Mouse (Mus musculus): Measurements from ENCODE around the gene Dop1b. TPM values are rescaled to one million over a fixed set of nuclear protein-coding genes. Genes with fewer than 3 reads are reported as not detected.

Gene Dop1b
- polyA plus RNA-seq, 1 experiment = 16.9 TPM

DNA sequence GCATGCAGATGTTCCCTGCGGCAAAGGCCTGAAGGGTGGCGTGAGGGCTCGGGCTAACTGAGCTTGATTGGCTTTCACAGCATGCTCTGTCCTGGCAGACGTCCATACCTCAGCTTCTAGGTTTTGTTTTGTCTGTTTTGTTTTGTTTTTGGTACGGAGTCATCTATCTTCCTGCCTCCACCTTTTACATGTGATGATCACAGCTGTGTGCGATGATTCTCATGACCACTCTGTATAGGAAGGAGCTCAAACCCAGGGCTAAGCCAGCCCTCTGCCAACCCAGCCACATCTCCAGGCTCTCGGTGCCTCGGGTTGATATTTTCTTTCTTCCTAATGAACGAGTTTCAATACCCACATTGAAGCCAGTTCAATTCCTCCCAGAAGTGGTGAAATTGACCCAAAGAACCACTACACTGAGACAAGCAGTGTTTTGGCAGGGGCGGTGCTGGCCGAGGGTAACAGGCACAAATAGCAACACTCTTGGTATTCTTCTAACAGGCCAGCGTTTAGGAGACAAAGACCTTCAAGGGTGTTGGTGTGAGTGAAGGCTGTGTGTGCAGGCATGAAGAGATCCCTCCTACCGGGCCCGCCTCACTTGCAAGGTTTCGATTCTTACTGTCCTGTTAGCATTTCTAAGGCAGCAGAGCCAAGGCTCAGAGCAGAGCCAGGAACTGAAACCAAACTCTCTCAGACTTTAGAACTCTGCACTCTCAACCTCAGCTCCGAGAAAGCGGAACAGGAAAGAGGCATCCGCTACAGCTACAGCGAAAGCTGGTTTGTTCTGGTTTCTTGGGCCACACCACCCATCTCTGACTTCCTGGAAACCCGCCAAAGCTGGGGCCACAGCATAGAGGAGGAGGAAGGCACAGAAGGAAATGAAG, 104.4 kb downstream of the Dop1b start:
- peak overlapping the region; percentile 99 for H3K27ac ChIP-seq (ENCODE audit: insufficient read depth, low read length)

DNA sequence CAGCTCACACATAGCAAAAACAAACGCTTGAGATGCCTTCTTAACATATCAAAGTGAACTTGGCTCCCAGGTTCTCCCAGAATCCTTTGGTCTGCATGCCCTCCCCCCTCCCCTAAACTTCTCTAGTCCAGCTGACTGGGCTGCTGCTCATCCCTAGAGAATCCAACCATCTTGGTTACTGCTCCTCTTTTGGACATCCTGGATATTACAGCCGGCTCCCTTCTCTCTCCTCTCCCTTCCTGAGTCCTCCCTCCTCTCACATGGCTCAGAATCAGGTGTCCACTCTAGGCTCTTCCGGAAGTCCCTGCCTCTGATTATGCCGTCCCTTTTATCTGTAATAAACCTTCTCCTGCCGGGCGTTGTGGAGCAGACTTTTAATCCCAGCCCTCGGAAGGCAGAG, 105.2 kb downstream of the Dop1b start:
- Histone ChIP-seq H3K27ac (ENCODE audit: insufficient read depth, low read length) (peak overlapping the region; percentile 99), H3K4me3 (ENCODE audit: low read depth, low read length) (peak overlapping the region; percentile 33; the same call in 1 of the 2 replicates), H3K9ac (ENCODE audit: low read depth, poor library complexity, severe bottlenecking) (peak overlapping the region; percentile 53), H3K27me3 (ENCODE audit: control insufficient read depth, insufficient read depth, low read length, poor library complexity, severe bottlenecking) (no peaks in the 10 kb centered on the region), H3K4me1 (ENCODE audit: control insufficient read depth, insufficient read depth, low read length) (peaks cover 3% of the 10 kb centered on the region), H3K9me3 (replicated peaks; ENCODE audit: control insufficient read depth, insufficient read depth, low read length, poor library complexity, severe bottlenecking) (no peaks in the 10 kb centered on the region), H3K36me3 (ENCODE audit: control insufficient read depth, insufficient read depth, low read length, poor library complexity, severe bottlenecking) (no peaks in the 10 kb centered on the region)
- TF ChIP-seq CTCF (IDR thresholded peaks at IDR 0.05; ENCODE audit: low read depth, low read length) (no peak), EP300 (IDR thresholded peaks at IDR 0.05; ENCODE audit: insufficient read depth, low read depth, low read length) (no peak), POLR2A (IDR thresholded peaks at IDR 0.05; ENCODE audit: insufficient read depth, low read length) (no peak)

More for the DNA sequence above, 104.4 kb downstream of the Dop1b start:
- Histone ChIP-seq H3K4me3 (ENCODE audit: low read depth, low read length) (peak overlapping the region; percentile 54), H3K9ac (ENCODE audit: low read depth, poor library complexity, severe bottlenecking) (peak overlapping the region; percentile 53), H3K9me3 (replicated peaks; ENCODE audit: control insufficient read depth, insufficient read depth, low read length, poor library complexity, severe bottlenecking) (no peaks in the 10 kb centered on the region), H3K4me1 (ENCODE audit: control insufficient read depth, insufficient read depth, low read length) (peaks cover 3% of the 10 kb centered on the region), H3K27me3 (ENCODE audit: control insufficient read depth, insufficient read depth, low read length, poor library complexity, severe bottlenecking) (no peaks in the 10 kb centered on the region), H3K36me3 (ENCODE audit: control insufficient read depth, insufficient read depth, low read length, poor library complexity, severe bottlenecking) (no peaks in the 10 kb centered on the region)
- TF ChIP-seq CTCF (IDR thresholded peaks at IDR 0.05; ENCODE audit: low read depth, low read length) (no peak), EP300 (IDR thresholded peaks at IDR 0.05; ENCODE audit: insufficient read depth, low read depth, low read length) (0 out of 2 replicates have a peak, but pooled peaks have one; percentile 26), POLR2A (IDR thresholded peaks at IDR 0.05; ENCODE audit: insufficient read depth, low read length) (no peak)

- H3K4me1 ChIP-seq (ENCODE audit: control insufficient read depth, insufficient read depth, low read length) = peaks cover 3% of the 10 kb centered on the region
- no peaks in the 10 kb centered on the region for H3K27me3 ChIP-seq (ENCODE audit: control insufficient read depth, insufficient read depth, low read length, poor library complexity, severe bottlenecking)
- no peak overlapping the region for H3K4me3 ChIP-seq (ENCODE audit: low read depth, low read length)
- peak overlapping the region; percentile 99 for H3K27ac ChIP-seq (ENCODE audit: insufficient read depth, low read length)
- no peaks in the 10 kb centered on the region for H3K9me3 ChIP-seq (replicated peaks; ENCODE audit: control insufficient read depth, insufficient read depth, low read length, poor library complexity, severe bottlenecking)
- H3K36me3 ChIP-seq (ENCODE audit: control insufficient read depth, insufficient read depth, low read length, poor library complexity, severe bottlenecking) = no peaks in the 10 kb centered on the region
- TF ChIP-seq CTCF (IDR thresholded peaks at IDR 0.05; ENCODE audit: low read depth, low read length) (no peak), EP300 (IDR thresholded peaks at IDR 0.05; ENCODE audit: insufficient read depth, low read depth, low read length) (no peak), POLR2A (IDR thresholded peaks at IDR 0.05; ENCODE audit: insufficient read depth, low read length) (no peak)
- H3K9ac ChIP-seq (ENCODE audit: low read depth, poor library complexity, severe bottlenecking) = peak overlapping the region; percentile 53; the same call in 1 of the 2 replicates
These were observed 105.7 kb downstream of the Dop1b start for GRCm38 (mm10) chr16:93817371-93817770.

DNA sequence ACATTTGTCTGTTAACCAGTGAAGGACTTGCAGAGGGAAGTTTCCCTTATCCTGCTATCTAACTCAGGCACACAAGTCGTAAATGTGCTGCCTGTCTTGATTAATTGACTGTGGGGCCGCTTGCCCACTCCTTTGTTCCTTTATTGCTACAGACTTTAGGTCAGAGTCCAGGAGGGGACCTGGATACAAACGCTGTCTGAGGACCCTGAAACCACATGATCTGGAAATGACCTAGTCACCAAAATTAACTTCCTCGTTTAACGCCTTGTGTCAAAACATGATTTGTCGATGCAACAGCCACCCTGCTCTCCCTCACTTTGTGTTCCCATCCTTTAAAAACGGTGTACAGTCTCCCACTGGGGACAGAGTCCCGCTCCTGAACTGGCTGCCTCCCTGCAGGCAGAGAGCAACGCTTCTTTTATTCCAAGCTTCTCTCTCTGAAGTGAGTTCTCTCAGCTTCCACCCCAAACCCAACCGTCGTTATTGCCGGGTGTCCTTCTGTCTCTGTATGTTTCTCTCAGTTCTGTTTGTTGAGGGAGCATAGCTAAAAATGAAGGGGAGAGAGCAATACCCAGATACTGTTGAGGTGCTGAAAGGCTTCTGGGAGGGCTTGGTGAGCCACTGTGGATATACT, 107.1 kb downstream of the Dop1b start:
- Histone ChIP-seq H3K9me3 (replicated peaks; ENCODE audit: control insufficient read depth, insufficient read depth, low read length, poor library complexity, severe bottlenecking) (peaks cover 9% of the 10 kb centered on the region), H3K27ac (ENCODE audit: insufficient read depth, low read length) (no peak overlapping the region), H3K4me3 (ENCODE audit: low read depth, low read length) (no peak overlapping the region), H3K4me1 (ENCODE audit: control insufficient read depth, insufficient read depth, low read length) (peaks cover 3% of the 10 kb centered on the region), H3K36me3 (ENCODE audit: control insufficient read depth, insufficient read depth, low read length, poor library complexity, severe bottlenecking) (no peaks in the 10 kb centered on the region), H3K27me3 (ENCODE audit: control insufficient read depth, insufficient read depth, low read length, poor library complexity, severe bottlenecking) (no peaks in the 10 kb centered on the region), H3K9ac (ENCODE audit: low read depth, poor library complexity, severe bottlenecking) (no peak overlapping the region)
- no peak for TF ChIP-seq EP300 (IDR thresholded peaks at IDR 0.05; ENCODE audit: insufficient read depth, low read depth, low read length)
- no peak for TF ChIP-seq POLR2A (IDR thresholded peaks at IDR 0.05; ENCODE audit: insufficient read depth, low read length)
- TF ChIP-seq CTCF (IDR thresholded peaks at IDR 0.05; ENCODE audit: low read depth, low read length) = no peak

- no peak overlapping the region for H3K27ac ChIP-seq (ENCODE audit: insufficient read depth, low read length)
- no peak overlapping the region for H3K4me3 ChIP-seq (ENCODE audit: low read depth, low read length)
- H3K9me3 ChIP-seq (replicated peaks; ENCODE audit: control insufficient read depth, insufficient read depth, low read length, poor library complexity, severe bottlenecking) = peaks cover 14% of the 10 kb centered on the region
- no peak for TF ChIP-seq POLR2A (IDR thresholded peaks at IDR 0.05; ENCODE audit: insufficient read depth, low read length)
- TF ChIP-seq EP300 (IDR thresholded peaks at IDR 0.05; ENCODE audit: insufficient read depth, low read depth, low read length) = no peak
- H3K9ac ChIP-seq (ENCODE audit: low read depth, poor library complexity, severe bottlenecking) = no peak overlapping the region
- H3K36me3 ChIP-seq (ENCODE audit: control insufficient read depth, insufficient read depth, low read length, poor library complexity, severe bottlenecking) = 0 out of 2 replicates have a peak, but pooled peaks cover 3% of the 10 kb centered on the region
- H3K27me3 ChIP-seq (ENCODE audit: control insufficient read depth, insufficient read depth, low read length, poor library complexity, severe bottlenecking) = no peaks in the 10 kb centered on the region
- peaks cover 3% of the 10 kb centered on the region for H3K4me1 ChIP-seq (ENCODE audit: control insufficient read depth, insufficient read depth, low read length)
These were observed 107.6 kb downstream of the Dop1b start for GRCm38 (mm10) chr16:93819325-93819696.

- Histone ChIP-seq H3K27me3 (ENCODE audit: control insufficient read depth, insufficient read depth, low read length, poor library complexity, severe bottlenecking) (no peaks in the 10 kb centered on the region), H3K27ac (ENCODE audit: insufficient read depth, low read length) (no peak overlapping the region), H3K4me1 (ENCODE audit: control insufficient read depth, insufficient read depth, low read length) (peaks cover 3% of the 10 kb centered on the region), H3K36me3 (ENCODE audit: control insufficient read depth, insufficient read depth, low read length, poor library complexity, severe bottlenecking) (0 out of 2 replicates have a peak, but pooled peaks cover 3% of the 10 kb centered on the region), H3K9me3 (replicated peaks; ENCODE audit: control insufficient read depth, insufficient read depth, low read length, poor library complexity, severe bottlenecking) (peaks cover 15% of the 10 kb centered on the region), H3K9ac (ENCODE audit: low read depth, poor library complexity, severe bottlenecking) (no peak overlapping the region), H3K4me3 (ENCODE audit: low read depth, low read length) (no peak overlapping the region)
- TF ChIP-seq POLR2A (IDR thresholded peaks at IDR 0.05; ENCODE audit: insufficient read depth, low read length) (no peak), CTCF (IDR thresholded peaks at IDR 0.05; ENCODE audit: low read depth, low read length) (no peak), EP300 (IDR thresholded peaks at IDR 0.05; ENCODE audit: insufficient read depth, low read depth, low read length) (no peak)
These were observed 108.3 kb downstream of the Dop1b start for GRCm38 (mm10) chr16:93820040-93820439.

Data from ES-Bruce4 (cell line).